Mouse (Mus musculus) adrenal gland, adult (tissue): Measurements from ENCODE around the gene Gad1.

Experiments
- DNase-seq, 2 experiments: peaks; one replicate each; pipeline ENCODE4 v3.0.0; 2022 to 2023; ENCODE audit warnings: low spot score in 1 of 2; ENCODE audit not compliant: inconsistent age in 2 of 2

Gene Gad1

GRCm38 (mm10) chr2:70620225-70620624 is 67.4 kb downstream of the Gad1 start:
- peak; percentile 37 to 79 for DNase-seq

- DNase-seq: no peak
These were observed 69.4 kb downstream of the Gad1 start for GRCm38 (mm10) chr2:70622244-70622643.

- DNase-seq: no peak
These were observed 72.9 kb downstream of the Gad1 start for GRCm38 (mm10) chr2:70625761-70626160.

GRCm38 (mm10) chr2:70628397-70628796 is 75.5 kb downstream of the Gad1 start:
- DNase-seq: no peak

- DNase-seq: peak; percentile 9 to 35
These were observed 76.5 kb downstream of the Gad1 start for GRCm38 (mm10) chr2:70629339-70629761.

- no peak for DNase-seq
These were observed 77.0 kb downstream of the Gad1 start for GRCm38 (mm10) chr2:70629921-70630320.

GRCm38 (mm10) chr2:70631321-70631720 is 78.4 kb downstream of the Gad1 start:
- no peak for DNase-seq

GRCm38 (mm10) chr2:70632412-70632811 is 79.5 kb downstream of the Gad1 start:
- DNase-seq: no peak

- DNase-seq: no peak
These were observed 81.3 kb downstream of the Gad1 start for GRCm38 (mm10) chr2:70634028-70634690.

- DNase-seq: no peak
These were observed 88.1 kb downstream of the Gad1 start for GRCm38 (mm10) chr2:70640968-70641367.

GRCm38 (mm10) chr2:70642971-70643565 is 90.2 kb downstream of the Gad1 start:
- no peak for DNase-seq

GRCm38 (mm10) chr2:70645266-70645780 is 92.5 kb downstream of the Gad1 start:
- no peak for DNase-seq

GRCm38 (mm10) chr2:70647681-70648080 is 94.8 kb downstream of the Gad1 start:
- no peak for DNase-seq

GRCm38 (mm10) chr2:70648271-70648670 is 95.4 kb downstream of the Gad1 start:
- DNase-seq: no peak

- DNase-seq: peak in 1 of 2 experiments; percentile 51
These were observed 96.6 kb downstream of the Gad1 start for GRCm38 (mm10) chr2:70649471-70649870.
